Mouse (Mus musculus) brain, embryonic 18.5 days (tissue): ENCODE data around the gene Olfr487.
"Not testable (repeated sequence)": the region's sequence is repeated elsewhere in the genome, so short reads cannot be mapped to it uniquely, and the experiment has no call there.

Experiments
- DNase-seq: peaks from one replicate; pipeline ENCODE4 v3.0.0-alpha.2; 2012; ENCODE audit warnings: low read depth, low spot score

The Olfr487 gene

DNA sequence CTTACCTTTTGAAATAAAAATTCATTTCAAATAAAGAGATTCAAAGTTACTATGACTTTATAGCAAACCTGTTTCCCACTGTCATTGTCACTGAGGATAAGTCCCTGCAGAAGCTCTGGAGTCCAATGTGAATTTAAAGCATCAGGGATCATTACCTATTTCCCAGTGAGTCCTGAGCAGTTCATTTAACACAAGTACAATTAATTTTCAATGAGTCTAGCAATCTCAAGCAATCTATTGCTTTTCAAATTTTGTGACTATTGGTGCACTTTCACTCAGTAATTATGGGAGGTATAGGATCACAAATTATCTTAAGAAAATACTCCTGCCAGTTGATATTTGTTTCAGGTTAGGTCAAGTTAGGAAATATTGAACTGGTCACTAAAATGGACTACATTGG is at the start of gene Olfr487:
TSS of gene Olfr487 (minus strand) at position 101 of the 400 bp plus-strand sequence.
- not testable (repeated sequence) for DNase-seq

DNA sequence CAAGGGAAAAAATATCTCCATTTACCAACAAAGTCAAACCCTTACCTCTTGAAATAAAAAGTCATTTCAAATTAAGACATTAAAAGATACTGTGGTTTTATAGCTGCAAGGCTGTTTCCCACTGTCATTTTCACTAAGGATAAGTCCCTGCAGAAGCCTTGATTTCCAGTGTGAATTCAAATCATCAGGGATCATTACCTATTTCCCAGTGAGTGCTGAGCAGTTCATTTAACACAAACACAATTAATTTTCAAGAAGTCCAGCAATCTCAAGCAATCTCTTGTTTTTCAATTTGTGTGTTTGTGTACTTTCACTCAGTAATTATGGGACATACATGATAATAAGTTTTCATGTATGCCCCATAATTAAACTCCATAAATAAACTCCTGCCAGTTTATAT is 43.8 kb upstream of the Olfr487 start, which contains the start of gene Olfr488:
TSS of gene Olfr488 (minus strand) at position 101 of the 400 bp plus-strand sequence.
- DNase-seq: no peak

DNA sequence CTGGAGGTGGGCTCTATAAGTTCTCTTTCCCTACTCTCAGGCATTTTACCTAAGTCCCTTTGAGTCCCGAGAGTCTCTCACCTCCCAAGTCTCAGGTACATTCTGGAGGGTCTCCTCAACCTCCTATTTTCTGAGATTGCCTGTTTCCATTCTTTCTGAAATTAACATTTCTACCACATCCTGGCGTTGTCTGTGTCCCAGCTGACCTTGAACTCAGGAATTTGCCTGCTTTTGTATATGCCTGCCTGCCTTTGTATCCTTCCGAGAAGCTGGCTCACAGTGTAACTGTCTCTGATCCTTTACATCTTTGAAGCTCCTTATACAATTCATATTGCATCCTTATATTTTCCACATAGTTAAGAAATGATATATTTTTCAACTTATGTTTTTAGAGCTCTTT is 19.1 kb upstream of the Olfr487 start:
- no peak for DNase-seq

DNA sequence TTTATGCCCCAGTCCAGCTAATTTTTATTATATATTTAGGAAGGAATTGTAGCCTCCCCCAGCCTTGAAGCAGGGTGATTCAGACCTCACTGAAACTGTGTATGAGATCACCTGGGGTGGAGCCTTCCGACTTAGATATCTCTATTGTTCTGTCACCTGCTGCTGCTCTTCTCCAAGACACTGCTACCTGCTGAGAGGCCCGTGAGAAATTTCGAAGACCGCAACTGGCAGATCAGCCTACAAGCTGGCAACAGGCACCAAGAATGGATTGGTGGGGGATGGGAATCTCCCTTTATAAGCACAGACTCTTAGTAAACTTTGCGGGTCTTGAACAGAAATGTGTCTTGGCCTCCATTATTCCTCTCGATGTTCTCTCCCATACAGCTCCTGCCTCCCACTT is 17.5 kb downstream of the Olfr487 start:
- DNase-seq: no peak

DNA sequence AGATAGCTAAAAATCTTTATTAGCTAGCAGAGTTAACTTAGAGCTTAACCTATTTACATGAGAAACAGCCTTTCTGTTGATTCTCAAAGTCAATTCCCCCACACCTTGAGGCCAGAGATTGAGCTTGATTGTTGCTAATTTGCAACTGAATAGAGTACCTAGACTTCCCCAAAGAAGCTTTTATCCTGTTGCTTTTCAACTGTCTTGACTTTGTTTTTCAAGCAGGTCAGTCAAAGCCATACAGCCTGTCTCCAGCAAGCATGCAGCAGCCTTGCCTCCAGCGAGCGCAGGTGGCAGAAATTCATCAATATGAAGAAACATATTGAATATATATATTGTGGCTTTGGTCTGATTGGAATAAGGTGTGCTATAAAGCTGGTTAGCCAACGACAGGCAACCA is 18.1 kb downstream of the Olfr487 start:
- not testable (repeated sequence) for DNase-seq

DNA sequence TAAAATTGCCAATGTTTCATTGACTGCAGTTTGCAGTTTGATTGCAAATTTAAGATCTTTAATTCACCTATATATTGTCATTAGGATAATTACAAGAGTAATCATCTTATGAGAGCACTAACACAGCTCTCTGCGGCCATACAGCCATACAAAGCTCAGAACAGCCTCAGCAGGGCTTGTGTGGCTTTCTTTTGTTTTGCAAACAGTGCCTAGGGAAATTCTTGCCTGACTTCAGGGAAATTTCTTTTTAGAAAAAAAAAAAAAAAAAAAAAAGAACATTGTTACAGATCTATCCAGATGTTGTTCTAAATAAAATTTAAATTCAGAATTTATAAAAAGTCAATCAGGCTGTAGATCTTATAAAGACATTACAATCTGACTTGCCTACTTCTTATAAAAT is 21.7 kb downstream of the Olfr487 start:
- DNase-seq: not testable (repeated sequence)

DNA sequence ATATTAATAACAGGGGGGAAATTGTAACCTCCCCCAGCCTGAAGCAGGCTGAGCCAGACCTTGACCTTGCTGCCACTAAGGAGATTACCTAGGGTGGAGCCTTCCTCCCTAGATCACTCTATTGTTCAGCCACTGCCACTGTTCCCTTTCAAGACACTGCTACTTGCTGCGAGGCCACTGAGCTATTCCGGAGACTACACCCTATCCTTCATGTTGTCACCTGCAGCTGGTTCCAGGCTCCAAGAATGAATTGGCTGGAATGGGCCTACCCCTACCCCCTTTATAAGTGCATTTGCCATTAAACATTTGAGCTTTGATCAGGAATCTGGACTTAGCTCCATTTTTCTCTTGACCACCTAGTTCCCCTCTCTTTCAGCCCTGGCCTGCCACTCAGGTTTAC is 23.2 kb downstream of the Olfr487 start:
- DNase-seq: not testable (repeated sequence)

DNA sequence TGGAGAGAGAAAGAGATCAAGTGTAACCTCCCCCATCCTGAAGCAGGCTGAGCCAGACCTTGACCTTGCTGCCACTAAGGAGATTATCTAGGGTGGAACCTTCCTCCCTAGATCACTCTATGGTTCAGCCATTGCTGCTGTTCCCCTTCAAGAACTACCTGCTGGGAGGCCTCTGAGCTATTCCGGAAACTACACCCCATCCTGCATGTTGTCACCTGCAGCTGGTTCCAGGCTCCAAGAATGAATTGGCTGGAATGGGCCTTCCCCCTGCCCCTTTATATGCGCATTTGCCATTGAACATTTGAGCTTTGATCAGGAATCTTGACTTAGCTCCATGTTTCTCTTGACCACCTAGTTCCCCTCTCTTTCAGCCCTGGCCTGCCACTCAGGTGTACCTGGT is 29.2 kb downstream of the Olfr487 start:
- DNase-seq: not testable (repeated sequence)

DNA sequence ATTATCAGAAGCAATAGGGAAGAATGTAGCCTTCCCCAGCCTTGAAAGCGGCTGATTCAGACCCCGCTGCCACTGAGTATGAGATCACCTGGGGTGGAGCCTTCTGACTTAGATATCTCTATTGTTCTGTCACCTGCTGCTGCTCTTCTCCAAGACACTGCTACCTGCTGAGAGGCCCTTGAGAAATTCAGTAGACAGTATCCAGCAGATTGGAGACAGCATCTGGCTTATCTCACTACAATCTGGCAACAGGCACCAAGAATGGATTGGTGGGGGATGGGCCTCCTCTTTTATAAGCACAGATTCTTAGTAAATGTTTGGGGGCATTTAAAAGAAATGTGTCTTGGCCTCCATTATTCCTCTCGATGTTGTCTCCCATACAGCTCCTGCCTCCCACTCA is 30.0 kb downstream of the Olfr487 start:
- not testable (repeated sequence) for DNase-seq

DNA sequence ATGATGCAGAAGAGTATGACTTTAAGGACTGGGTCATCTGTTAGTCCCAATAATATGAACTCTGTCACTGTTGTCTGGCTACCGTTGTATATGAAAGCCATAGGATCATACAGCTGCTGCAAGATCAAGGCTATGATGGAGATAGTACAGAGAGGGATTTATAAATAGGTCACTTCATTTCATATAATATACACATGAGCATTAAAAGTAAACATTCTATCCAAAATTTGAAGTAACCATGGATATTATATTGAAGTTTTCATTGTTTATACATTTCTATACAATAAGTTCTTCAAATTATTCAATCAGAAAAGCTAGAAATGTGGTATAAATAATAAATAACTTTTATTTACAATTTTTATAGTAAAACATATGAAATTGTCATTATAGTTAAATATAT is 41.8 kb downstream of the Olfr487 start, which contains the start of gene Olfr486:
TSS of gene Olfr486 (minus strand) at position 101 of the 400 bp plus-strand sequence.
- not testable (repeated sequence) for DNase-seq

DNA sequence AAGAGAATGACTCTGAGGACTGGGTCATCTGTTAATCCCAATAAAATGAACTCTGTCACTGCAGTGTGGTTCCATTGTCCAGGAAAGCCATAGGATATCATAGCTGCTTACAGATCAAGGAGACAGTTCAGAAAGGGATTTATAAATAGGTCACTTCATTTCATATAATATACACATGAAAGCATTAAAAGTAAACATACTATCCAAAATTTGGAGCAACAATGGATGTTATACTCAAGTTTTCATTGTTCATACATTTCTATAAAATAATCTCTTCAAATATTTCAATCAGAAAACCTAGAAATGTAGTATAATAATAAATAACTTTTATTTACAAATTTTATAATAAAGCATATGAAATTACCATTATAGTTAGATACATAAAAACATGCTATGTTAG is 54.7 kb downstream of the Olfr487 start, which contains the start of gene Olfr485:
TSS of gene Olfr485 (minus strand) at position 101 of the 400 bp plus-strand sequence.
- no peak for DNase-seq
